Mouse (Mus musculus) gastrocnemius, postnatal 25 days (tissue): Measurements from ENCODE around the gene Stox2. TPM values are rescaled to one million over a fixed set of nuclear protein-coding genes. Genes with fewer than 3 reads are reported as not detected.

Source experiments
- DNase-seq: peaks from one replicate; pipeline ENCODE4 v3.0.0; 2022
- total RNA-seq, 2 experiments: library from RNA; stranded (reverse); gene quantifications; 1 replicate in 1 of 2; 2 replicates in 1 of 2; pipeline ENCODE4 v1.2.3; 2021

Gene Stox2
- total RNA-seq, 2 experiments from 2014 or later: 6.7 to 9.2 TPM

DNA sequence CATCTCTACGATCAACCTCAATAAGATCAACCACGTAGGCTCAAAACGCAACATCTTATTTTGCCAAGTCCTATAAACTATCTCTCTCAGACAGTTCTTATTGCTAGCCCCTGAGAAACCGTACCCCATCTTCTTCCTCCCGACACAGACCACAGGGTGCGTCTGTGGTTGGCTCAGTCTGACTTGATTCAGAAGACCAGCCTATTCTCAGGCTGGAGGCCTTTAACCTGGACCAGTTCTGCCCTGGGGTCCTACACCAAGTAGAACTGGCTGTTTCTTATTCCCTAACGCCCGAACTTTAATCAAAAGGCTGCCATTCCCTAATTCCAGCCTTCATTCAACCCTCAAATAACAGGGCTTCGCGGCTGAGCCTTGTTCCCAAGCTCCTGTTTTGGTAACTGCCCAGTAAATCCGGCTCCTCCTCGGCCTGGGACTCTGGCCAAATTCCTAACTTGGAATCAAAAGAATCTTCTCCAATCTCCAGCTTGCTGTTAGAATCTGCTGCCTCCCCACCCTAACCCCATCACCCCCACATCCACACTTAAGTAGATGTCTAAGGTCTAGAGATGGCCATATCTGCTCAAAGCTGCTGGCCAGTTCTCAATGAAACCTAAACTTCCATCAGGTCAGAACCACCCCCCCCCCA is 91.5 kb downstream of the Stox2 start:
- peak; percentile 22 for DNase-seq

DNA sequence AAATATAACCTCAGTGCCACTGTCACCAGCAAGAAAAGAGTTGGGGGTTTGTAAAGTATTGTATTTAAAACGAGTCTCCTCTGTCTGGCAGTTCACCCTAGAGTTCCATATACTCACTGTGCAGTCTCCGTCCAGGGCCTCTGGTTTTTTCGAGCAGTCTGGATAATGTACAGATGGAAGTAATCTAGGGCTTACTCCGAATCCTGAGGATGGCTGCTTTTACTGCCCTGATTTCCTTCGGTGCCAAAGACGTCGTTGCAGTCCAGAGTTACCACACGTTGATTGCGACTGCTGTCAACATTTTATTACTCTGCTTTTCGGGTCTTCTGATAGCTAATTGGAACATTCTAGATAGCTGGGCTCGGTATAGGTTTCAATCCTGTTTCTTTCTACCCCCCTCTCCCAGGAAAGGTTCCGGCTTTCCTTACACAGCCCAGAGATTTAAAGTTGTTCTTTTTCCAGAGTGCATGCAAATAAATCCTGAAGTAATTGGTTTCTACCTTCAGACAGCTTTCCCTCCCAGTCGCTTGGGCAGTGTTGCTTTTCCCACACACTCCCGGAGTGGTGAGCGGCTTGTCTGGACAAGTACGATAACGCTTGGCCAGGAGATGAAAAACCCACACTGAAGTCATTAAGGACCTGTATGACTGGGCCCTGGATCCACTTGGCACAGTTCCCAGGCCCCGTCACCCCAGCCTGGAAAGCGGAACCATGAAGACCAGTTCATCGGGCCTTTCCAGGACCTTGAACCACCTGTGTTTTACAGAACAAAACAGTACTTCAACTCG is 94.1 kb downstream of the Stox2 start:
- DNase-seq: peak; percentile 19

DNA sequence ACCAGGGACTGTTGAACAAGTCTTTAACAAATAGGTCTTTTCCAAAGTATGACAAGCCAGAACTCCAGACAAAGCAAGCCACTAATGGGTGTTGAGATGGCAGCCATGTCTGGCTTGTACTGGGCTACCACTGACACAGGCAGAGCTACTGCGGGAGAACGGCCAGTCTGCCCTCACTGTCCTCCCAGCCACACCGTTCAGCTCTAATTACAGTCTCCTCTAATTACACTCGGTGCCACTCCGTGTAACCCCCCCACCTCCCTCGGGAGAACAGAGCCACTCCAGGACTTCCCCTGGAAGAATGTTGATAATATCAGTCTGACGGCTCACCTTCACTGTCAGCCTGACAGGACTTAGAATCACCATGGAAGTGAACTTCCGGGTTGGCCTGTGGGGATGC is 97.1 kb downstream of the Stox2 start:
- no peak for DNase-seq

DNA sequence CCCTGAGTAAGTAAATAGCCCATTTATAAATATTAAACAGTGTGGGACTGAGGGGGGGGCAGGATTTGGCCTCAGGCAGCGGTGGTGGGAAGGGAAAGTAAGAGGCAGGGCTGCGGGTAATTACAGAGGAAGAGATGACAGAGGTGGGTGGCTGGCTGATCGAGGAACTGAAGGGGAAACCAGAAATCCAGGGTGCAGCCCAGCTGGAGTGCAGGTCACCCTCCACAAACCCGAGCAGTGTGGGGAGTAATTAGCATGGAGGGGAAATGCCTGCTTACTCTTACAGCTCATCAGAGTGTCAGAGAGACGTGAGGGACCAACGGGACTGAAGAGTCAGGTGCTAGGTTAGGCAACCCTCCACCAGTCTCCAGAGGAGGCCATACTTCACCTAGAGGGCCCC is 98.4 kb downstream of the Stox2 start:
- DNase-seq: no peak

DNA sequence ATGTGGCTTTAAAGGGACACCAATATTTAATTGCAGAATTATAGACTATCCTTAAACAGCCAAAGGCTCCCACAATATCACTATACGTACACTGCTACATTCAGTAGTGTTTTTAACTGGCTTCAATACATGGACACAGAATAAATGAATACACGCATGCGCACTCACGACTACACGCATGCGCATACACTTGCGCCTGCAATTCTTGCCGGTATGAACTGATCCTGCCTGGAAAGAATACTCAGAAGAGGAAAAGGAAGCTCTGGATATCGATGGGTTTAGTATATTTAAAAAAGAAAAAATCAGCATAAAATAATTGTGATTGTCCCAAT is 100.4 kb downstream of the Stox2 start:
- no peak for DNase-seq

DNA sequence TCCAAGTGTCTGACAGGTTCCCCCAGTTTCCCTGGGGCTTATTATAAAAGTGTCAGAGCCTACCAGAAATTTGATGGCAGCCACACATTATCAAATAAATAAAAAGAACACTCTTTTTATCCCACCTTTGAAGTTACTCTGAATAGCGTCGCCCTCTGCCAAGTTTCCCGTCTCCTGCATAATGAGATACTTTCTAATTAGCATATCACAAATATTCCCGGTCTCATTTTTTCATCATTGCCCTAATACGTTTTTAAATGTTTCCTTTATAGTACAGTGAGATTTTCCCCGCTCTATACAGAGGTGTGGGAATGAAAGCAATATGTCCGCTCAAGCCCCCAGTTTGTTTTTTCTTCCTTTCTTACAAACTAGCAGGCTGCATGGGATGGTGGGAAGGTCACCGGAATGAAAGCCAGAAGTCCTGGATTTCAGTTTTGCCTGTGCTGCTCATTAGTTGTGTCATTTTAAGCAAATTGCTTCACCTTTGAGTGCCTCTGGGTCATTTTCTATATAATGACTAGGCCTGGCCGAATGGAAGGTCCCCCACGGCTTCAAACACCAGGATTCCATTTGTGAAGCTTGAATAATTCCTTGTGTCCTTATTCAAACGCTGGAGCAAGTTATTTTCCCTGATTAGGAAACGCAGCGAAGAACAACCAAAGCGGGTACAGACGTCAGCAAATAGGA is 100.9 kb downstream of the Stox2 start:
- no peak for DNase-seq

DNA sequence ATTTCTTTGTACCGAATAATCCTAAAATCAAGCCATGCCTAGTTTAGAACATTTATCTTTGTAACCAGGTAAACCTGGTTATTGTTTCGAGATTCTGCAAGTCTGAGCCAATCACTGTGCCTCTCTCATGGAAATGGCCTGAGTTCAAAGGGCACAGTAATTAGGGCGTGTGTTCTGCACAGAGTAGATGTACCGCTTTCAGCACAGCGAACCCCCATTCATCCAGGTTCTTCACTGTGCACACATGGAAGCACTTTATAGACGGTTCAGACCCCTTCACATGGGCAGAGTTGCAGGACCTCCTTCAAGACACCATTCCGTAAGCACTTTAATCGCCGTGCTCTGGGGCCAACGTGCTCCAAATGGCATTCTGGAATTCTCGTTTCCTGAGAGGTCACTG is 104.7 kb downstream of the Stox2 start:
- no peak for DNase-seq

DNA sequence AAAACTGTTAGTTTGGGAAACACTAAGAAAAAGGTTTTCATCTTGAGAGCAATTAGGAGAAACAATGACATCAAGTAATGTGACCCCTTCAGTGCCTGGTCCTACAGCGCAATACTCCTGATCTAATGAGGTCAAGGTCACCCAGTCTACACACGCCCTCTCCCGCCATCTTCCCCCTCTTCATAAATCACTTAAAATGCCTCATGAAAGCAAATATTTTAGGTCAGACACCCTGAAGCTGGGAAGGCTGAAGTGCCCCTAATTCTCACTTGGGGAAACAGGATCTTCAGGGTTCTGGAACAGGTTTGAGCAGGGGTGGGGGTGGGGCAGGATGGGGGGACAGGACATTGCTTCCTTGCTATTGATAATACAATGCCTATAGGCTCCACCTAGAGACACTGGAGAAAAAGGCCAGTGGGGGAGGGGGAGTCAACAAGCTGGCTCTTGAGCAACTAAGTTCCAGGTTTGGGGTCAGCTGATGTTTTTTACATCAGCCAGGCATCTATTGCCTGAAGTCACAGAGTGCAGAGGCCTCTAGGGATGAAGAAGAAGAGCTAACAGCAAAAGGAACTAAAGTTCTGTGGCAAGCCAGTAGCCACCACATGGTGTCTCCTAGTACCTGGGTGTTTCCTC is 107.4 kb downstream of the Stox2 start:
- no peak for DNase-seq

DNA sequence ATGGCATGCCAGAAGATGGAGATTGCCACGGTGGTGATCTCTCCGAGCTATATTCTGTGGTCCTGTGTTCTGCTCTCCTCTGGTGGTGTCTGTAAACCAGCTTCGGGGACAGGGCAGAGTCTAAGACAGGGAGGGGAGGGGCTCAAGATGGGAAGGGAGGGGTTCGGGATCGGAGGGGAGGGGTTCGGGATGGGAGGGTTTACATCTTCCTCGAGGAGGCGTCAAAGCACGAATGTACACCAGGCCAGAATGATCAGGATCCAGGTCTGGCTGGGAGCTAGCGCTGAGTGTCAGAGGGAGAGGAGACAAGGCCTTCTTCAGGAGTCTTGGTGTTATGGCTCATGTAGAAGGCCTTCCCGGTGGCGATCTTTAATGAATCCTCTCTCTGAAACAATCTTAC is 109.7 kb downstream of the Stox2 start:
- DNase-seq: no peak

DNA sequence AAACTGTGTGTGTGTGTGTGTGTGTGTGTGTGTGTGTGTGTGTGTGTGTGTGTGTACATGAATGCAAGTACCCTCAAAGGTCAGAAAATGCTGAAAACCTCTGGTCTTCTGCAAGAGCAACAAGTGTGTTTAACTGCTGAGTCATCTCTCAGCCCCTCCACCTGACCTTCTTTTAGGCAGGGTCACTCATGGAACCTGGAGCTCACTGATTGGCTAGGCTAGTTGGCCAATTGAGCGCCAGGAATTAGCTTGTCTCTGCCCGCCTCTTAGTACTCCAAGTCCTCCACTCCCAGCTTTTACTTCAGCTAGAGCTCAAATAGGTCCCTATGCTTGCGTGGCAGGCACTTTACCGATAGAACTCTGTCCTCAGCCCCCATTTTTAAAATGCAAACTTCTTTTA is 110.2 kb downstream of the Stox2 start:
- DNase-seq: no peak

DNA sequence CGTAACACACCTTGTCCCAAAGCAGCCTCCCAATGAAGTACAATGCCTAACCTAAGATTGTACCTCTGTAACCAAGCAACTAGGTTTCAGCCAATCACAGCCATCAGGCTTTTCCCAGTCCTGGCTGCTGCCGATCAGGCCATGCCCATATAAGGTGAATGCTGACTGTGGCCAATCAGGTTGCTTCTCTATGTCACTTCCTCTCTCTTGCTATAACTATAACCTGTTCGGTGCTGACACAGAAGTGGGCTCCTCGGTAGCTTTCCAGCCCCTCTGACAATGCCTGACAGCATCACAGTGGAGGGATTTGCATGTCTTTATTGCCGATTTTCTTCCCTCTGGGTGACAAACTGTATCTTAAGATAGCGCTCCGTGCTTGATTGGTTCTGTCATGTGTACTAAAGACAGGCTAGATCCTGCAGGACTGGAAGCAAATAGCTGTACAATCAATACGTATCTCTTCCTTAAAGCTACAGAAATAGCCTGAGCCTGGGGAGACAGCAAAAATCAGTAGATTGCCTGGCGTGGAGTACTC is 111.9 kb downstream of the Stox2 start:
- no peak for DNase-seq

DNA sequence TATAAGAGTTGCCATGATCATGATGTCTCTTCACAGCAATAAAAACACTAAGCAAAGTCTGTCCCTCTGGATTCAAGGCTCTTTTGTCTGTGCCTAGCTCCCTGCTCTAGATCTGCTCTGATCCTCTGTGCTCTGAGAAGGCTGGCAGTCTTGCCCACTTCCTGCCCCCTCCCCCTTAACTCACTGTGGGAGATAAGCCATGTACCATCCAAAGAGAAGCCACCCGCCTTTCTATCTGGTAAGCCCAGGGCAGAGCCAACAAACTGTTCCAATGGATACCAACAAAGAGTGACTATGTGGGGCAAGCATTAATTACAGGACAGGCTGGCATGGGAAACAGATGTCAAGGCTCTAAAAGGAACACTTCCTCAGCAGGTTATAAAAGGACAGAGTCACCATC is 113.2 kb downstream of the Stox2 start:
- DNase-seq: no peak

DNA sequence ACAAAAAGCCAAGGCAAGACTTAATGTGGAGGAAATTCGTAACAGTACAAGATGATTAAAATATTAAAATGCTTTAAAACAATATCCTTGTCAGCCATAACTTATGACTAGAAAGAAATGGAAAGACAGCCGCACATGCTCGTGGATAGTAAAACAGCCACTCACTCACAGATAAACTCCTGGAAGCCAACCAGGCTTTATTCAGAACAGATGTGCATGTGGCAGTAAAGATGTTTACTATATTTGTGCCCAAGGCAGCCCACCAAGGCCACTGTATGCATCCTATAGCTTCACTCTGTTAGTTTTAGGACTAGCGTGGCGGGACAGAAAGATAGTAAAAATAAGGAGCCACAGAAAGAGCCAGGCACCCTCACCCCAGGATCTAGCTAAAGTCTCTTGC is 115.2 kb downstream of the Stox2 start:
- no peak for DNase-seq

DNA sequence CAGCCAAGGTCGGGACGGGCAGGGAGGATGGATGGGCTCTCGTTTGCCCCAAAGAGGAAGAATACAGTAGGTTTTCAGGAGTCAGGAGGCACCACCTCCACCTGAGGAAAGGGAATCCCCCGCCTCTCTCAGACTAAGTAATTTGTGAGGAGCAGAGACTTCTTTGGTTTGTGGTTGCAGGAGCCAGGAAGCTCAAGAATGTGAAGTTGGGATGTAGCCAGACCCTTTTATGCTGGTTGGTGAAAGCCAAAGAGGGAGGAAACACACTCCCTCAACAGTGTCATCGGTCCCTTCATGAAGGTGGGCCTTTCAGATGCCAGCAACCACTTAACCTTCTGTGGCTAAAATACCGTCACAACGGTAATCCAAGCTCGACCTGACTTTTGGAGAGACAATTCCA is 119.8 kb downstream of the Stox2 start:
- no peak for DNase-seq

DNA sequence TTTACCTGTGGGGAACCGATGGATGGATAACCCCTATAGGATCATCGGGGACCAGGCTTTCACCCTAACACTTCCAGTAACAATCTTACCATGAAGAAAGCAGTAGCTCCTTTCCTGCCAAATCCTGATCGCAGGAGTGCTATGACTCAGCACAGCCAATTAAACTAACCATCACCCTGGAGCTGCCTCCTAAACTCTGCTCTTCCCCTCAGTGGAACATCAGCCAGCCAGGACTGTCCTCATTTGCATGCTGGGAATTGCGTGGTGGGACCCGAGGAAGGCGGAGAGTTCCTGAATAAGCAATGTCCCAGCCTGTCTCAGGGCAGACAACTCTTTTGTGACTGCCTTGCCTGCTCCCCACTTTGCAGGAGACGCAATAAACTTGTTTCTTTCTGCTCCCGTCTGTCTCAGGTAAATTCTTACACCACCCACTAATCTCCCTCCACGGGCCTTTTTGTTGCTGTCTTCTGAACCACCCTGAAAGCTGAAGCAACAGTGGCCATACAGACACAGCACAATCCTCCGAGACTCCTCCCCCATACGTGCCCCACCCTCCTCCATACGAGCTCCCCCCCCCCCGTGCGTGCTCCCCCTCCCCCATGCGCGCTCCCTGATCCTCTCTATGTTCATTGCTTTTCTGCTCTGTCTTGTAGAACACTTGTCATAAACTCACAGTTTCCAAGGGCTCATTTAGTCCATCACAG is 121.9 kb downstream of the Stox2 start:
- DNase-seq: no peak

DNA sequence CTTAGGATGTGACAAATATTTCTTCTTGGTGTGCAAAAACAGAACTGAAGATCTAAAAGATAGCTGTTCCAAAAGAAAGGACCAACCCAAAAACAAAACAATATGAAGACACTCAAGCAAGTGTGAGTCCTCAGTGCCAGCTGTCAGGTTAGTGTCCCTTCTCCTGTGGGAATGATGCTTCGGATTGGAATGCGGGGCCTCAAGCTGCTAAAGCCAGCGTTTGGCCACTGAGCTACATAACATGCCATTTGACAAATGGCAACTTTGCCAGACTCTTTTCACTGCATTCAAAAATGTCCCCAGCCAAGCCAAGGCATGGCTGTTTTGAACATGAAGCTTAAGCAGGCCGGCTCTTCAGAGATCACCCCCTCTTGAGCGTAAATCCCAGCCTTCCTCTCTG is 124.9 kb downstream of the Stox2 start:
- DNase-seq: no peak

DNA sequence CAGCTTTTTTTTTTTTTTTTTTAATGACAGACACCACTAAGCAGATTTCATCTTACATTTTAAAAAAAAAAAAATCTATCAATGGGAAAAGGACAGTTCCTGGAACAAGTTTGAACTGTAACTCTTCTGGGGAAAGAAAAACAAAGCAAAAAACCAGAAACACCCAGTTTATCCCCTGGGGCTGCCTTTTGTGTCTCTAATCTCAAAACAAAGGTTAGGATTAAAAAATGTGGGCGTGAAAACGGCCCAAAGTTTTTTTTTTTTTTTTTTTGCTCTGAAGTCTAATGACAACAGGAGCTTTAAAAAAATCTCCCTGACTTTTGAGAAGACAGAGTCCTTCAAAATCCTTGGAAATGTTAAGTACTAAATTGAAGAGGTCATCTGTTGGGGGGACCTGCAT is 125.5 kb downstream of the Stox2 start:
- no peak for DNase-seq

DNA sequence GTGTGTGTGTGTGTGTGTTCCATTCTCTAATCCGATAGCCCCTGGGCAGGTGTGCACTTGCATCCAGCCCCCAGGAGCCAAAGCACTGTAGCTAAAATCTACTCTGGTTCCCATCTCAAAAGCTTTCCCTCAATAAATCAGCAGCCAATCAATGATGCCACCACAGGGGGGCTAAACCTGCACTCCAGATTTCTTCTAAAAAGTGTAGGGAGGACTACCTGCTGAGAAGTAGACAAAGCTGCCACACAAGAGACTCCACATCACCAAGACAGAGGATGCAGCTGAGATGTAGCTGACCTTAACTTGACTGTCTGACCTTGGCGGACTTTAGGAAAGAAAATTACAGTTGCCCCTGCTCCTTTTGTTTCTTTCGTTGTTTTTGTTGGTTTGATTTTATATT is 127.7 kb downstream of the Stox2 start:
- DNase-seq: no peak

DNA sequence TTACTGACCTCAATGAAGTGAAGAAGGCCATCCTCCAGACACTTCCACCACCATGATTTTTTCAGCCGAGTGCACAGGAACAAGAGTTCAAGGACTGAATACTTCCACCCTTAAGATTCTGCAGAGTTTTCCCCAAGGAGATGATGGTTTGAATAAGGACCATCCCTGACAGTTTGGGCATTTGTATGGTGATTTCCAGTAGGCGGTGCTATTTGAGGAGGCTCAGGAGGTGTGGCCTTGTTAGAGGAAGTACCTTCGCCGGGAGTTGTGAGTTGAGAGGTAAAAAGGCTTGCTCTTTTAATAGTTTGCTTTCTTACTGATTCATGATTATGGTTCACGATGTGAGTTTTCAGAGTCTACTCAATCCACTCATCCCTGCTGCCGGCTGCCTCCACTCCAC is 138.0 kb downstream of the Stox2 start:
- DNase-seq: no peak

DNA sequence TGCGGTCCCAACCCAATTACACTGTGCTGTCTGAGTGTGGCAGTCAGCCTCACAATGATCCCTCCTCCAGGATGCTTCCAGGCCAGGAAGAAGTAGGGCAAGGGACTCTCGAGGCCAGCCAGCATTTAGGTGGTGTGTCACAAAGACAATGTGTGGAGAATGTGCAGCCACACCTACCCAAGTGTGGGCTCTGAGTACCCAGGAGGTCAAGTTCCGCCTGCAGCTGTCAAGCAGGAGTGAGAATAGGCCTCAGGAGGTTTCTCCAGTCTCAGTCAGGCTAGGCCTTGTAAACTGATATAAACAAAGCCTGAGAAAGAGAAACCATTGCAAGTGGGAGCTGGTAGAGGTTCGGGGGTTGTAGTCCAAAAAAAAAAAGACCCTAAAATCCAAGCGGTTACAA is 139.8 kb downstream of the Stox2 start:
- DNase-seq: no peak

DNA sequence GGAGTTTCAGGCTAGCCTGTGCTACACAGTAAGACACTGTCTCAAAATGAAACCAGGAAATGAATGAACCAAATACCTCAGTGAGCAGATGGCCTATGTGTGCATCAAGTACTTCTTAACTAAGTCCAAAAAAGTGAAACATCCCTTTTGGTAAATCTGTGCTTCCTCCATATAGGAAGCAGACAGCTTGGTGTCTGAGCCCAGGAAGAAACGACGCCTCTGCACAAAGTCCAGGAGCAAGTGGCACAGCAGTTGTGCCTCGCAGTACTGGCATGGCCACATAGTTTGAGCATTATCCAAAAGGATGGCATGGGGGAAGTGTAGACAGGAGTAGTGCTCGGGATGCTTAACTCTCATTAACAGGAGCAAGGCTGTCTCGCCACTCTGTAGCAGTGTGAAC is 140.3 kb downstream of the Stox2 start:
- DNase-seq: no peak

DNA sequence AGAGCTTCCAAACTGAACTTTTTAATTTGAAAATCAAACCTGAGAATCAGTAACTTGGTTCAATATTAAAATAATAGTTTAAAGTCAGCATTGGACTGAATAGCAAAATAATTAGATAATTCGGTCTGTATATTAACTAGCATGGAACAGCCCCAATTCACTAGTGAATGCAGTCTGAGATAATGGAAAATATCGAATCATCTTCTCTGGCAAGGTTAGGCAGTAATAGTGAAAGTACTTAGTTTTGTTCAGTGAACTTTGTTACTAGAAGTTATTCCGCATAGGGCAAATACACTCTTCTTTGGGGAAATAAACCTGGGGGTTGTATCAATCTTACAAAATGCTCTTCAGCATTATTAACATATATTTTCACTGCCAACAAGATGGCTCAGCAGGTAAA is 147.7 kb downstream of the Stox2 start:
- DNase-seq: no peak
